Mouse (Mus musculus): ENCODE measurements around the gene Fam184a. TPM values are rescaled to one million over a fixed set of nuclear protein-coding genes. Genes with fewer than 3 reads are reported as not detected.
A peak's percentile ranks its signal among the peaks of the same experiment; 100 is the strongest.

The Fam184a gene
- polyA plus RNA-seq, 1 experiment from 2014 or later, result 12.0 TPM

- H3K9me3 ChIP-seq, result no peaks in the 10 kb centered on the region
- 74% methylated on average over 5 of the region's 5 CpGs for WGBS
- H3K4me3 ChIP-seq, result no peak overlapping the region
- no peak overlapping the region for H3K9ac ChIP-seq
- no peak for ATAC-seq (ENCODE audit: low FRiP score, low read depth)
- no peaks in the 10 kb centered on the region for H3K27me3 ChIP-seq
- H3K4me1 ChIP-seq (replicated peaks), result 0 out of 2 replicates have a peak, but pooled peaks cover 5% of the 10 kb centered on the region
- H3K36me3 ChIP-seq, result no peaks in the 10 kb centered on the region
- no peak overlapping the region for H3K27ac ChIP-seq (replicated peaks)
- H3K4me2 ChIP-seq, result no peak overlapping the region
These were observed 8.0 kb downstream of the Fam184a start for GRCm38 (mm10) chr10:53742961-53743360.

- no peaks in the 10 kb centered on the region for H3K4me1 ChIP-seq (replicated peaks)
- H3K9me3 ChIP-seq, result no peaks in the 10 kb centered on the region
- H3K4me3 ChIP-seq, result no peak overlapping the region
- no peak overlapping the region for H3K4me2 ChIP-seq
- ATAC-seq (ENCODE audit: low FRiP score, low read depth), result no peak
- H3K27me3 ChIP-seq, result no peaks in the 10 kb centered on the region
- H3K9ac ChIP-seq, result no peak overlapping the region
- no peaks in the 10 kb centered on the region for H3K36me3 ChIP-seq
- no peak overlapping the region for H3K27ac ChIP-seq (replicated peaks)
These were observed 10.9 kb downstream of the Fam184a start for GRCm38 (mm10) chr10:53740014-53740413.

GRCm38 (mm10) chr10:53738842-53739241, 12.1 kb downstream of the Fam184a start:
- H3K4me1 ChIP-seq (replicated peaks), result no peaks in the 10 kb centered on the region
- no peaks in the 10 kb centered on the region for H3K27me3 ChIP-seq
- no peak overlapping the region for H3K27ac ChIP-seq (replicated peaks)
- H3K9me3 ChIP-seq, result no peaks in the 10 kb centered on the region
- no peak overlapping the region for H3K9ac ChIP-seq
- no peak overlapping the region for H3K4me2 ChIP-seq
- 88% methylated on average over 8 of the region's 8 CpGs for WGBS
- H3K4me3 ChIP-seq, result no peak overlapping the region
- no peaks in the 10 kb centered on the region for H3K36me3 ChIP-seq
- no peak for ATAC-seq (ENCODE audit: low FRiP score, low read depth)

GRCm38 (mm10) chr10:53735201-53735865, 15.6 kb downstream of the Fam184a start:
- 80% methylated on average over 7 of the region's 7 CpGs for WGBS
- Histone ChIP-seq H3K36me3 (no peaks in the 10 kb centered on the region), H3K9me3 (no peaks in the 10 kb centered on the region), H3K4me3 (no peak overlapping the region), H3K4me2 (no peak overlapping the region), H3K27ac (replicated peaks) (no peak overlapping the region), H3K4me1 (replicated peaks) (no peaks in the 10 kb centered on the region), H3K9ac (no peak overlapping the region), H3K27me3 (no peaks in the 10 kb centered on the region)
- ATAC-seq (ENCODE audit: low FRiP score, low read depth), result no peak

- no peak overlapping the region for H3K4me2 ChIP-seq
- no peak overlapping the region for H3K4me3 ChIP-seq
- no peaks in the 10 kb centered on the region for H3K9me3 ChIP-seq
- H3K27ac ChIP-seq (replicated peaks), result no peak overlapping the region
- H3K36me3 ChIP-seq, result no peaks in the 10 kb centered on the region
- no peaks in the 10 kb centered on the region for H3K27me3 ChIP-seq
- no peak overlapping the region for H3K9ac ChIP-seq
- 84% methylated on average over 7 of the region's 7 CpGs for WGBS
- ATAC-seq (ENCODE audit: low FRiP score, low read depth), result no peak
- no peaks in the 10 kb centered on the region for H3K4me1 ChIP-seq (replicated peaks)
These were observed 18.6 kb downstream of the Fam184a start for GRCm38 (mm10) chr10:53732324-53732723.

GRCm38 (mm10) chr10:53728883-53729282, 22.0 kb downstream of the Fam184a start:
- Histone ChIP-seq H3K4me1 (replicated peaks) (no peaks in the 10 kb centered on the region), H3K27ac (replicated peaks) (no peak overlapping the region), H3K4me2 (no peak overlapping the region), H3K27me3 (no peaks in the 10 kb centered on the region), H3K9me3 (no peaks in the 10 kb centered on the region), H3K4me3 (no peak overlapping the region), H3K9ac (no peak overlapping the region), H3K36me3 (no peaks in the 10 kb centered on the region)
- 58% methylated on average over 1 of the region's 1 CpGs for WGBS
- no peak for ATAC-seq (ENCODE audit: low FRiP score, low read depth)

- no peak overlapping the region for H3K4me3 ChIP-seq
- 61% methylated on average over 2 of the region's 2 CpGs for WGBS
- H3K27ac ChIP-seq (replicated peaks), result no peak overlapping the region
- no peak overlapping the region for H3K9ac ChIP-seq
- H3K27me3 ChIP-seq, result no peaks in the 10 kb centered on the region
- no peak overlapping the region for H3K4me2 ChIP-seq
- no peaks in the 10 kb centered on the region for H3K4me1 ChIP-seq (replicated peaks)
- no peaks in the 10 kb centered on the region for H3K36me3 ChIP-seq
- no peaks in the 10 kb centered on the region for H3K9me3 ChIP-seq
- no peak for ATAC-seq (ENCODE audit: low FRiP score, low read depth)
These were observed 25.6 kb downstream of the Fam184a start for GRCm38 (mm10) chr10:53725301-53725700.

- no peak overlapping the region for H3K4me2 ChIP-seq
- H3K9ac ChIP-seq, result no peak overlapping the region
- no peak for ATAC-seq (ENCODE audit: low FRiP score, low read depth)
- WGBS, result 93% methylated on average over 9 of the region's 9 CpGs
- H3K27me3 ChIP-seq, result no peaks in the 10 kb centered on the region
- no peaks in the 10 kb centered on the region for H3K36me3 ChIP-seq
- H3K9me3 ChIP-seq, result no peaks in the 10 kb centered on the region
- H3K27ac ChIP-seq (replicated peaks), result no peak overlapping the region
- H3K4me3 ChIP-seq, result no peak overlapping the region
- no peaks in the 10 kb centered on the region for H3K4me1 ChIP-seq (replicated peaks)
These were observed 46.4 kb downstream of the Fam184a start for GRCm38 (mm10) chr10:53704516-53704915.

- H3K4me1 ChIP-seq (replicated peaks), result no peaks in the 10 kb centered on the region
- H3K4me2 ChIP-seq, result no peak overlapping the region
- H3K4me3 ChIP-seq, result no peak overlapping the region
- no peak for ATAC-seq (ENCODE audit: low FRiP score, low read depth)
- H3K27ac ChIP-seq (replicated peaks), result no peak overlapping the region
- H3K36me3 ChIP-seq, result no peaks in the 10 kb centered on the region
- no peaks in the 10 kb centered on the region for H3K9me3 ChIP-seq
- no peaks in the 10 kb centered on the region for H3K27me3 ChIP-seq
- WGBS, result 94% methylated on average over 10 of the region's 10 CpGs
- H3K9ac ChIP-seq, result no peak overlapping the region
These were observed 52.4 kb downstream of the Fam184a start for GRCm38 (mm10) chr10:53698531-53698930.

- Histone ChIP-seq H3K4me1 (replicated peaks) (no peaks in the 10 kb centered on the region), H3K9ac (no peak overlapping the region), H3K4me3 (no peak overlapping the region), H3K27ac (replicated peaks) (no peak overlapping the region), H3K4me2 (no peak overlapping the region), H3K9me3 (no peaks in the 10 kb centered on the region), H3K27me3 (no peaks in the 10 kb centered on the region), H3K36me3 (no peaks in the 10 kb centered on the region)
- WGBS, result 80% methylated on average over 5 of the region's 5 CpGs
- ATAC-seq (ENCODE audit: low FRiP score, low read depth), result no peak
These were observed 56.2 kb downstream of the Fam184a start for GRCm38 (mm10) chr10:53694757-53695156.

- Histone ChIP-seq H3K9me3 (no peaks in the 10 kb centered on the region), H3K27me3 (no peaks in the 10 kb centered on the region), H3K4me1 (replicated peaks) (no peaks in the 10 kb centered on the region), H3K36me3 (no peaks in the 10 kb centered on the region), H3K9ac (no peak overlapping the region), H3K4me2 (no peak overlapping the region), H3K27ac (replicated peaks) (no peak overlapping the region), H3K4me3 (no peak overlapping the region)
- ATAC-seq (ENCODE audit: low FRiP score, low read depth), result no peak
These were observed 59.7 kb downstream of the Fam184a start for GRCm38 (mm10) chr10:53691263-53691662.

- H3K4me1 ChIP-seq (replicated peaks), result no peaks in the 10 kb centered on the region
- no peak overlapping the region for H3K4me3 ChIP-seq
- H3K9me3 ChIP-seq, result no peaks in the 10 kb centered on the region
- H3K27me3 ChIP-seq, result no peaks in the 10 kb centered on the region
- no peak overlapping the region for H3K4me2 ChIP-seq
- 0 out of 2 replicates have a peak, but pooled peaks have one; percentile 56 for ATAC-seq (ENCODE audit: low FRiP score, low read depth)
- WGBS, result 71% methylated on average over 4 of the region's 4 CpGs
- no peaks in the 10 kb centered on the region for H3K36me3 ChIP-seq
- H3K9ac ChIP-seq, result no peak overlapping the region
- no peak overlapping the region for H3K27ac ChIP-seq (replicated peaks)
These were observed 61.9 kb downstream of the Fam184a start for GRCm38 (mm10) chr10:53688952-53689584.

- Histone ChIP-seq H3K27me3 (no peaks in the 10 kb centered on the region), H3K9ac (no peak overlapping the region), H3K9me3 (no peaks in the 10 kb centered on the region), H3K4me3 (no peak overlapping the region), H3K36me3 (no peaks in the 10 kb centered on the region), H3K27ac (replicated peaks) (no peak overlapping the region), H3K4me1 (replicated peaks) (no peaks in the 10 kb centered on the region), H3K4me2 (no peak overlapping the region)
- ATAC-seq (ENCODE audit: low FRiP score, low read depth), result no peak
- 50% methylated on average over 1 of the region's 1 CpGs for WGBS
These were observed 62.4 kb downstream of the Fam184a start for GRCm38 (mm10) chr10:53688533-53688932.
